Mouse (Mus musculus) gastrocnemius, adult 18-20 months (tissue): ENCODE results near the gene Dcun1d3. TPM values are rescaled to one million over a fixed set of nuclear protein-coding genes. Genes with fewer than 3 reads are reported as not detected.

ENCODE experiments used
- DNase-seq: peaks from one replicate; pipeline ENCODE4 v3.0.0; 2021; ENCODE audit warnings: low spot score
- total RNA-seq, 2 experiments: library from RNA; stranded (reverse); gene quantifications; 2 replicates each; pipeline ENCODE4 v1.2.3; 2021

Dcun1d3 gene
- total RNA-seq, 2 experiments from 2014 or later = 20.3 to 21.1 TPM

DNA sequence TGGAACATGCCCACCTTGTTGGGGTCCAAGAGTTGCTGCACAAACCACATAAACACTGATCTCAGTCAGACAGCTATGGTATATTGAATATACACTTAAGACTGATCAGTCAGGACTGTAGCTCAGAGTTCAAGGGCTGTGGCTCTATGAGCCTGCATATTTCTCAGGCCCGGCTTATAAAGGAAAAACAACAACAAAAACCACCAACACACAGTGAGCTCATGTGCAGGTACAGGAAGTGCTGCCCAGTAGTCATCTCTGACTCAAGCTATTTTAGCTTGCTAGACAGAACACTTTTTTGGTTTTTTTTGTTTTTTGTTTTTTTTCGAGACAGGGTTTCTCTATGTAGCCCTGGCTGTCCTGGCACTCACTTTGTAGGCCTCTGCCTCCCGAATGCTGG, 87.4 kb downstream of the Dcun1d3 start:
- no peak for DNase-seq

GRCm38 (mm10) chr7:119807396-119807795, 88.7 kb downstream of the Dcun1d3 start:
- no peak for DNase-seq

Other genes with a start within 250 kb of the Dcun1d3 start
- gene Acsm4, start 206.3 kb downstream of the Dcun1d3 start, total RNA-seq = not detected
- gene Thumpd1, start 175.5 kb downstream of the Dcun1d3 start, total RNA-seq = 10 to 100 TPM; 16.7 to 16.8 TPM
- gene Acsm3, start 135.4 kb downstream of the Dcun1d3 start, total RNA-seq = under 1 TPM; 0.46 to 0.59 TPM
- gene Rexo5, start 102.3 kb downstream of the Dcun1d3 start, total RNA-seq = under 1 TPM; 0.12 to 0.41 TPM
- under 1 TPM; 0.66 to 0.96 TPM for gene Eri2, start 102.2 kb downstream of the Dcun1d3 start, total RNA-seq
- 10 to 100 TPM; 11.3 to 12.5 TPM for gene Lyrm1, start 437 bp downstream of the Dcun1d3 start, total RNA-seq
- under 1 TPM; 0.02 to 0.30 TPM for gene Dnah3, start 199.0 kb upstream of the Dcun1d3 start, total RNA-seq
- gene Tmem159, start 206.1 kb upstream of the Dcun1d3 start, total RNA-seq = 10 to 100 TPM; 11.4 to 17.4 TPM
- gene Zp2, start 249.0 kb upstream of the Dcun1d3 start, total RNA-seq = under 1 TPM; 0.09 to 0.43 TPM